Mouse (Mus musculus) cerebellum, adult 2 months (tissue): Measurements from ENCODE around the gene Wdr45b. TPM values are rescaled to one million over a fixed set of nuclear protein-coding genes. Genes with fewer than 3 reads are reported as not detected.
"Not testable (repeated sequence)": the region's sequence is repeated elsewhere in the genome, so short reads cannot be mapped to it uniquely, and the experiment has no call there.

Experiments used
- DNase-seq, 2 experiments: peaks; one replicate each; pipeline ENCODE4 v3.0.0; 2021
- H3K27ac ChIP-seq: fragments of 200-500 bp; 2 replicates; pipeline ENCODE4 v1.5.1; 2012; ENCODE audit warnings: low read length, control low read depth, inconsistent platforms; ENCODE audit not compliant: insufficient read depth
- H3K27me3 ChIP-seq: fragments of 200-500 bp; 2 replicates; pipeline ENCODE4 v1.6.1; 2012; ENCODE audit warnings: inconsistent platforms, mild to moderate bottlenecking, low read length, moderate library complexity; ENCODE audit not compliant: control insufficient read depth, insufficient read depth
- H3K4me1 ChIP-seq: fragments of 200-500 bp; 2 replicates; pipeline ENCODE4 v1.6.1; 2011; ENCODE audit warnings: low read length; ENCODE audit not compliant: control insufficient read depth, insufficient read depth
- H3K4me3 ChIP-seq: fragments of 200-500 bp; replicated peaks from 2 replicates; pipeline ENCODE3; 2011; ENCODE audit warnings: mild to moderate bottlenecking, low read depth, low read length, control low read depth; ENCODE audit not compliant: insufficient read depth
- CTCF ChIP-seq: fragments of 200-500 bp; IDR thresholded peaks from 2 replicates; pipeline ENCODE4 v1.5.1; 2011; ENCODE audit warnings: low read depth, mild to moderate bottlenecking, control low read depth, low read length, moderate library complexity, borderline replicate concordance; ENCODE audit not compliant: insufficient read depth
- POLR2A ChIP-seq: fragments of 200-500 bp; IDR thresholded peaks from 2 replicates; pipeline ENCODE4 v1.6.1; 2011; ENCODE audit warnings: low read length, control low read depth, borderline replicate concordance; ENCODE audit not compliant: insufficient read depth
- WGBS: fragments of 180-500 bp; shearing (Covaris S2); methylation state at CpG from one replicate; pipeline ENCODE4 v1.1.7; 2018; 5-methylcytosine and 5-hydroxymethylcytosine counted together
- polyA plus RNA-seq: library from polyadenylated mRNA; depleted of rRNA; stranded (reverse); fragments of >200 nt; gene quantifications from 2 replicates; pipeline ENCODE4 v1.2.3, GENCODE M21; 2012

Wdr45b gene
- polyA plus RNA-seq, 1 experiment, result 66.3 TPM

DNA sequence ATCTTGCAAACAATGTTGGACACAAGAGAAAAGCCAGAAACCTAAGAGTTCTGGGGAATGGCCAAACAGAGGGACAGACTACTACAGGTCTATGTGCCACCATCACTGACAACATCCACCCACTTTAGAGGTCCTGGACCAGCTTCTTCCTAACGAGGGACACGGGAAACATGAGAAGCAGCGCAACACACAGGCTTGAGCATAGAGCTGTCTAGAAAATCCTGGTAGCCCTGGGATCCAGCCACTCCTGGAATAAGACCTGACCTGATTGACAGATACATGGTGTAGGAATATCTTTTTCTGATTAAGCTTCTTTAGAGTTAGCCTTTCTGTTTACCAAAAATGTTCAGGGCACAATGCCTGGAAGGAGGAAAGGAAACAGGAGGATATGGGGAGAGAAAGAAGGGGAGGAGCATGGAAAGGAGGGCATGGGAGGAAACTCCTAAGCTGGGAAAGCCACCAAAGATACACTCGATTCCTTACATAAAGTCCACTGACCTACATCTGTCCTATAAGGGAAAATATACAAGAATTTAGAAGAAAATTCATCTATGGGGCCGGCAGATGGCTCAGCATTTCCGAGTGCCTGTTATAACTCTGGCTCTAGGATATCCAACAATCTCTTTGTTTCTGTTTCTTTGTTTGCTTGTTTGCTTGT is 16.2 kb upstream of the Wdr45b start:
- Histone ChIP-seq H3K4me1 (no peaks in the 10 kb centered on the region), H3K27me3 (no peaks in the 10 kb centered on the region), H3K27ac (no peak overlapping the region), H3K4me3 (no peak overlapping the region)
- TF ChIP-seq CTCF (no peak), POLR2A (no peak)
- 76% methylated on average over 6 of the region's 6 CpGs for WGBS
- DNase-seq, result no peak

DNA sequence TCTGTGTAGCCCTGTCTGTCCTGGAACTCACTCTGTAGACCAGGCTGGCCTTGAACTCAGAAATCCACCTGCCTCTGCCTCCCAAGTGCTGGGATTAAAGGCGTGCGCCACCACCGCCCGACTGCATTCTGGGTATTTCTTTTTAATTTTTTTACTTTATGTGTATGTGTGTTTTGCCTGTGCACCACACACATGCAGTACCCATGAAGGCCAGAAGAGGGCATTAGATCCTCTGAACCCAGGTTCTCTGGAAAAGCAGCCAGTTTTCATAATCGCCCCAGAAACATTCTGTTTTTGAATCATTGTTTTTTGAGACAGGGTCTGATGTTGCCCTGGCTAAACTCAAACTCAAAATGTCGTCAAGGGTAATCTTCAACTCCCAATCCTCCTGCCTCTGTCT is 15.4 kb upstream of the Wdr45b start:
- no peaks in the 10 kb centered on the region for H3K27me3 ChIP-seq
- no peak overlapping the region for H3K4me3 ChIP-seq
- peak; percentile 23; the same call in 1 of the 2 replicates for TF ChIP-seq CTCF
- no peak for TF ChIP-seq POLR2A
- 57% methylated on average over 6 of the region's 6 CpGs for WGBS
- DNase-seq, result no peak
- H3K4me1 ChIP-seq, result no peaks in the 10 kb centered on the region
- no peak overlapping the region for H3K27ac ChIP-seq

DNA sequence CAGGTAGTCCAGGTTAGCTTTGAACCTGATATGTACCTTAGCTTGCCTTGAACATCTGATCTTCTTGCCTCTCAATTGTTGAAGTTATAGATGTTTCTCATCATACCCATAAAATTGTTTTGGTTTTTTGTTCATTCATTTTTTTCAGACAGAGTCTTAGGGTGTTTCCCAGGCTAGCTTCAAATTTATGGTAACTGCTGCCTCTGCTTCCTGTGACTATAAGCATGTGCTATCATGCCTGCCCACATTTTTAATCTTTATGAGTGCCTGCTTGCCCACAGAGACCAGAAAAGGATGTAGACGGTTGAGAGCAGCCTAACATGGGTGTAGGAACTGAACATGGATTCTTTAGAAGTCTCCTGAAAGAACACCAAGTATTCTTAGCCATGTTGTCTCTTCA is 14.5 kb upstream of the Wdr45b start:
- TF ChIP-seq CTCF, result no peak
- TF ChIP-seq POLR2A, result no peak
- Histone ChIP-seq H3K27me3 (no peaks in the 10 kb centered on the region), H3K27ac (no peak overlapping the region), H3K4me1 (no peaks in the 10 kb centered on the region), H3K4me3 (no peak overlapping the region)
- no peak for DNase-seq
- 91% methylated on average over 1 of the region's 1 CpGs for WGBS

DNA sequence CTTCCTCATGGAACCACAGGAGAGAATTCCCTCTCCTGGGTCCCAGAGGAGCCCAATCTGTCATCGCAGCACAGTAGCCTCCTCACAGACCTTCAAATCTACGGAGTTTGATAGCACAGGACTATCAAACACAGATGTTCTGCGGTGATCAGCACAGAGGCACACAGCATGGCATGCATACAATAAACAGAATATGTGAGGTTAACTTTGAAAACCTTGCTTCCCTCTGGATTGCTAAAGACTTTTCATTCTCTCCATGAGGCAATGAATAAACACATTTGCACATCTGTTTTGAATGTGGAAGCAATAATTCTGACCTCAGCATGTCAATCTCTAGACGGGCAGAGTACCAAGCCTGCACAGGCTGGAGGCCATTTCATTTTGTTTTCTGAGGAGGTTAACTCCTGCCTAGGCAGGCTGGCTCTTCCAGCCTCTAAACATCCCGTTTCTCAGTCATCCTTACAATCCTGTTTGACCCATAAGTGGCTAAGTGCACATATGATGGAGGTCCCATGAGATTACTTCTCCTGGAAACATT is 13.0 kb upstream of the Wdr45b start:
- DNase-seq, result no peak
- H3K27me3 ChIP-seq, result no peaks in the 10 kb centered on the region
- TF ChIP-seq CTCF (no peak), POLR2A (no peak)
- WGBS, result 66% methylated on average over 5 of the region's 5 CpGs
- no peak overlapping the region for H3K27ac ChIP-seq
- H3K4me3 ChIP-seq, result no peak overlapping the region
- no peaks in the 10 kb centered on the region for H3K4me1 ChIP-seq

DNA sequence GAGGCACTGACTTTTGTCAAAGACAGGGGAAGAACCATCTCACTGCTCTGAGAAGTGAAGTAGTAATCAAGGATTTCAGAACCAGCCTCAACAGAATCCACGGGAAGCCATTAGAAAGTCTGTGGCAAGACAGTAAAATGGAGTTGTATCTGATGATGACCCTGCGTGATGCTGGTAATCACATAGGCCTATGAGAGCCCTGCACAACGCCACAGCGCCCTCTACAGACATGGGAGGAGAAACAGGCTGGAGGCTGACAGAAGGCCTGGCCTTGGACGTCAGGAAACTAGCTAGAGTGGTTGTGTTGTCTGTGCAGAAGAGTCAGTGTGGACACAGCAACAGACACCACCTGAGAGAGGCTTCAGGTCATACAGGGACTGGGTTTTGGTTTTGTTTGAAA is 8.0 kb upstream of the Wdr45b start:
- no peak overlapping the region for H3K27ac ChIP-seq
- no peaks in the 10 kb centered on the region for H3K4me1 ChIP-seq
- H3K27me3 ChIP-seq, result no peaks in the 10 kb centered on the region
- peak; percentile 36; the same call in 1 of the 2 replicates for TF ChIP-seq CTCF
- no peak for TF ChIP-seq POLR2A
- H3K4me3 ChIP-seq, result no peak overlapping the region
- WGBS, result 33% methylated on average over 5 of the region's 5 CpGs
- DNase-seq, result peak; percentile 10 to 23

DNA sequence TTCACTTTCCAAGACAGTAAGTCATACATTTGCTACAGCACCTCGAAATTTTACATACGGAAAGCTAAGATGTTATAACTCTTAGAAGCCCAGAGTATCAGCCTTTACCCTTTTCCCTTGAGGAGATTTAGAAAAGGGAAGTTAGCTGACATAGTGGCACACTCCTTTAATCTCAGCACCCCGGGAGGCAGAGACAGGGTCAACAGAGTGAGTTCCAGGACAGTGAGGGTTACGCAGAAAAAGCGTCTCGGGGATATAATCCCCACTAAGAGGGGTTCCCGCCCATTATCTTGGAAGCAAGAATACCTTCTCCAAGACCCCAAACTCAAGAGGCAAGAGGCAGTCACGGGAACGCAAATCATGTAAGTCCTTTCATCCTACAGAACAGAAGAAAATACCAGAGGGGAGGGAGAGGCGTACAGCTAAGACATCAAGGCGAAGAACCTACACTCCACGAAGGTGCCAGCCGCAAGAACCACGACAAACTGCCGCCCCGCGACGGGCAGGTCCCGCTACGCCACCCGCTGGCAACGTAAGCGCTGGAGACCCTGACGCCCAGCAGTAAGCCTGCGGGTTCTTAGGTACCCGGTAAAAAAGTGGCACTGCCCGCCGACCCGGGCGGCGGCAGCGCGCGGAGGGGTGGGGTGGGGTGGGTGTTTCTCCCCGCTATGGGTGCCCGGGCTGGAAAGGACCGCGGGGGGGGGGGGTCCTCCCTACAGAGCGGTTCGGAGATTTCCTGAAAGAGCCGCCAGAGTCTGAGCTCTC is 737 bp downstream of the Wdr45b start:
- TF ChIP-seq POLR2A (no peak), CTCF (no peak)
- peak overlapping the region; percentile 61 for H3K27ac ChIP-seq
- WGBS, result 3% methylated on average over 41 of the region's 41 CpGs
- peaks cover 7% of the 10 kb centered on the region; the same call in 1 of the 2 replicates for H3K4me1 ChIP-seq
- H3K27me3 ChIP-seq, result no peaks in the 10 kb centered on the region
- peak; percentile 38 to 40 for DNase-seq
- peak overlapping the region; percentile 83 for H3K4me3 ChIP-seq

DNA sequence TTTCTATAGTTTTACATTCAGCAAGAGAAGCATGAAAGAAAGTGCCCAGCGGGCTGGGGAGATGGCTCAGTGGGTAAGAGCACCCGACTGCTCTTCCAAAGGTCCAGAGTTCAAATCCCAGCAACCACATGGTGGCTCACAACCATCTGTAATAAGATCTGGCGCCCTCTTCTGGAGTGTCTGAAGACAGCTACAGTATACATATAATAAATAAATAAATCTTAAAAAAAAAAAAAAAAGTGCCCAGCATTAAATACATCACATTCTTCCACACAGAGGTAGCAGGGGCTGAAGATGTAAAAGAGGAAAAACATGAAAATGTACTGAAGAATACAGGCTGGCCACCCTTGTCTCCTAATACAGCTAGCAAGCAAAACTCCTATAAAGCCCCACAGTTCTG is 5.5 kb downstream of the Wdr45b start:
- H3K4me1 ChIP-seq, H3K27ac ChIP-seq, H3K27me3 ChIP-seq, H3K4me3 ChIP-seq, DNase-seq: not testable (repeated sequence)
- WGBS, result 82% methylated on average over 3 of the region's 3 CpGs

DNA sequence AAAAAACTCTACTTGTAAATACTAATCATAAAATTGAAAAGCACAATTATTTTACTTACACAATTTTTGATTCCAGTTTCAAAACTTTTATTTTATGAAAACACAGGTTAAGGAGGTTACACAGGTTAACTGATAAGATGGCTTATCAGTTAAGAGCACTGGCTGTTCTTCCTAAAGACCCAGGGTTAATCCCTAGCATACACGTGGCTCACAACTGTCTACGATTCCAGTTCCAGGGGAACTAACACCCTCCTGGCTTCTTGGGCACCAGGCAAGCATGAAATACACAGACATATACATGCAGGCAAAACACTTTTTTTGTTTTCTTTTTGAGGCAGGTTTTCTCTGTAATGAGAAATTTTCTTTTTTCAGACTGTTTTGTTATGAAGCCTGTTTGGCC is 6.1 kb downstream of the Wdr45b start:
- Histone ChIP-seq H3K27ac (no peak overlapping the region), H3K4me1 (0 out of 2 replicates have a peak, but pooled peaks cover 3% of the 10 kb centered on the region), H3K4me3 (no peak overlapping the region), H3K27me3 (no peaks in the 10 kb centered on the region)
- 85% methylated on average over 2 of the region's 2 CpGs for WGBS
- TF ChIP-seq POLR2A (no peak), CTCF (no peak)
- no peak for DNase-seq
